Mouse (Mus musculus) spleen, adult 2 months (tissue): ENCODE data around the gene Htr6. TPM values are rescaled to one million over a fixed set of nuclear protein-coding genes. Genes with fewer than 3 reads are reported as not detected.

Source experiments
- DNase-seq, 2 experiments: peaks; one replicate each; pipeline versions ENCODE4 v3.0.0 to v3.0.0-alpha.2; 2012 to 2021; ENCODE audit warnings: low spot score in 2 of 2, low read depth in 1 of 2
- H3K27ac ChIP-seq: fragments of 200-500 bp; 2 replicates; pipeline ENCODE4 v1.5.1; 2012; ENCODE audit warnings: low read length, inconsistent platforms; ENCODE audit not compliant: insufficient read depth
- H3K27me3 ChIP-seq: fragments of 200-500 bp; 2 replicates; pipeline ENCODE4 v1.6.1; 2012; ENCODE audit warnings: mild to moderate bottlenecking, moderate library complexity, low read length, inconsistent platforms; ENCODE audit not compliant: control insufficient read depth, insufficient read depth
- H3K36me3 ChIP-seq: fragments of 200-500 bp; 2 replicates; pipeline ENCODE4 v1.6.1; 2012; ENCODE audit warnings: mild to moderate bottlenecking, low read length, inconsistent platforms; ENCODE audit not compliant: control insufficient read depth, insufficient read depth
- H3K4me1 ChIP-seq: fragments of 200-500 bp; 2 replicates; pipeline ENCODE4 v1.6.1; 2011; ENCODE audit warnings: inconsistent platforms; ENCODE audit not compliant: control insufficient read depth, insufficient read depth, insufficient read length
- H3K4me3 ChIP-seq: fragments of 200-500 bp; 2 replicates; pipeline ENCODE4 v1.5.1; 2011; ENCODE audit warnings: mild to moderate bottlenecking, inconsistent platforms; ENCODE audit not compliant: insufficient read depth, insufficient read length; ENCODE audit errors: extremely low read depth
- CTCF ChIP-seq: fragments of 200-500 bp; IDR thresholded peaks from 2 replicates; pipeline ENCODE4 v1.5.1; 2011; ENCODE audit warnings: mild to moderate bottlenecking, inconsistent platforms; ENCODE audit not compliant: insufficient read depth, insufficient read length, insufficient replicate concordance; ENCODE audit errors: extremely low read depth
- POLR2A ChIP-seq: fragments of 200-500 bp; IDR thresholded peaks from 2 replicates; pipeline ENCODE4 v1.6.1; 2011; ENCODE audit warnings: low read depth, low read length, inconsistent platforms
- WGBS: fragments of 180-500 bp; shearing (Covaris S2); methylation state at CpG from one replicate; pipeline ENCODE4 v1.1.7; 2018; 5-methylcytosine and 5-hydroxymethylcytosine counted together
- polyA plus RNA-seq: library from polyadenylated mRNA; depleted of rRNA; stranded (reverse); fragments of >200 nt; gene quantifications from 2 replicates; pipeline ENCODE4 v1.2.3, GENCODE M21; 2012

Htr6 gene
- polyA plus RNA-seq, 1 experiment, result not detected

DNA sequence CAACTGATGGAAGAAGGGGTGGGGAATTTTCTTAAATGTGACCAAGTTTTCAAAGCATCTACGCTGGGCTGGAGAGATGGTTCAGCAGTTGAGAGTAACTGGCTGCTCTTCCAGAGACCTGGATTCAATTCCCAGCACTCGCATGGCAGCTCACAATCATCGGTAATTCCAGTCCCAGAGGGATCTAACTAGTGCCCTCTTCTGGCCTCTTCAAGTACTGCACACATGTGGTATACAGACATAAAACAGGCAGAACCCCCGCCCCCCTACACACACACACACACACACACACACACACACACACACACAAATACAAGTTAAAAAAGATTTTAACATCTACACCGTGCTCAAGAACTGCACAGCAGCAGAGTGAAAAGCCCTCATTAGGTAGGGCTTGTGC, 40.4 kb upstream of the Htr6 start:
- H3K4me3 ChIP-seq, result no peak overlapping the region
- no peak for DNase-seq
- WGBS, result 90% methylated on average over 5 of the region's 5 CpGs
- no peak overlapping the region for H3K27ac ChIP-seq
- H3K36me3 ChIP-seq, result no peaks in the 10 kb centered on the region
- H3K27me3 ChIP-seq, result no peaks in the 10 kb centered on the region
- no peak for TF ChIP-seq POLR2A
- no peak for TF ChIP-seq CTCF
- H3K4me1 ChIP-seq, result no peaks in the 10 kb centered on the region

DNA sequence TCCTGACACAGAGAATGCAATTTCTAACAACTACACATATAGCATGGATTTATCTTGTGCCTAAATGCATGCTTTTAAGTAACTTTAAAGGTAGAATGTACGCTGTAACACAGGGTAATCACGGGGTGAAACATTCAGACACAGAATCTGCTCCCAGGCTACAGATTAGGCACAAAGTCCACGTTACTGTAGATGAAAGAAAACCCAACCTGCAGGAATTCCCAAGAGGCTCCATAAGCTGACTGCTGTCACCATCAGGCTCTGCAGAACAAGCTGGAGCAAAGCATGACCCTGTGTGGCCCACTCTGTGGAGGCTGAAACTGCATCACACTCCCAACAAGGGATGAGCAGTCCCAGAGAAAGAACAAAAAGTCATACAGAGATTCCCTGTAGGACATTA, 37.1 kb upstream of the Htr6 start:
- H3K27me3 ChIP-seq, result no peaks in the 10 kb centered on the region
- H3K27ac ChIP-seq, result no peak overlapping the region
- TF ChIP-seq POLR2A (no peak), CTCF (no peak)
- H3K4me3 ChIP-seq, result no peak overlapping the region
- WGBS, result 89% methylated on average over 3 of the region's 3 CpGs
- peaks cover 2% of the 10 kb centered on the region; the same call in 1 of the 2 replicates for H3K4me1 ChIP-seq
- no peak for DNase-seq
- no peaks in the 10 kb centered on the region for H3K36me3 ChIP-seq

DNA sequence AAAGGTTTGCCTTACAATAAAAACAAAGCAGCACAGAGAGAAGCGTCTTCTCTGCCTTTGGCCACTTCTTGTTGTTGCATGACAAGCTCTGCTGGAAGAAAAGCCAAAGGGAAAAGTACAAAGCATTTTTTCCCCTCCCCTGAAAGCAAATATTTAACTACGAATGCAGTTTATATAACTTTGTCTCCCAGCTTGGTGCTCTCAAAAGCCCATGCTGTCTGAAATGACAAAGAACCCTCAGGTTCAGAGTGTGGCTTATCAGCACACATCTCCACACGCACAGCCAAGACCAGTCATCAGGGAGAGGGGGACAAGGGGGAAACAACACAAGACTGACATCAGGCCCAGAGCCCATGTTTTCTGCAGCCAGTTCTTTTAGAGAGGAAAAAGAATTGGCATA, 36.1 kb upstream of the Htr6 start:
- no peak overlapping the region for H3K27ac ChIP-seq
- no peak for DNase-seq
- no peak overlapping the region for H3K4me3 ChIP-seq
- WGBS, result 84% methylated on average over 3 of the region's 3 CpGs
- no peaks in the 10 kb centered on the region for H3K27me3 ChIP-seq
- peaks cover 2% of the 10 kb centered on the region; the same call in 1 of the 2 replicates for H3K4me1 ChIP-seq
- TF ChIP-seq CTCF (no peak), POLR2A (no peak)
- no peaks in the 10 kb centered on the region for H3K36me3 ChIP-seq

DNA sequence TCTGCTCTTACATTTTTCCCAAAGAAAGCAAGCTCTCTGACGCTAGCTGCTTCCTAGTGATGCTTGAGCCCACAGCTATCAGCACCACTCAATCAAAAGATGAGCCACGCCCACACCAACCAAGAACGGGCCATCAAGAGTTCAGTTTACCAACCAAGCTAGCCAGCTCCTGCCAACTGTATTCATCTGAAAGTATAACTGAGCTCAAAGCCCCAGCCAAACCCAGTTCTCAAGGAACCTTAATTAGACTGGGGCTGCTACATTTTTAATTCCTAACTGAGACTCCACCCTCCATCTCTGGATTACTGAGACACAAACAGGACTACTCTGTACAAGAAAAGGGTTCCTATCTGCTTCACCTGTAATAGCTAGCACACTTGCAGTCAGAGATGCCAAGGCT, 35.5 kb upstream of the Htr6 start:
- WGBS, result 75% methylated on average over 3 of the region's 3 CpGs
- TF ChIP-seq CTCF (no peak), POLR2A (no peak)
- no peaks in the 10 kb centered on the region for H3K27me3 ChIP-seq
- no peak overlapping the region for H3K4me3 ChIP-seq
- H3K4me1 ChIP-seq, result peaks cover 2% of the 10 kb centered on the region; the same call in 1 of the 2 replicates
- no peak overlapping the region for H3K27ac ChIP-seq
- no peak for DNase-seq
- no peaks in the 10 kb centered on the region for H3K36me3 ChIP-seq

DNA sequence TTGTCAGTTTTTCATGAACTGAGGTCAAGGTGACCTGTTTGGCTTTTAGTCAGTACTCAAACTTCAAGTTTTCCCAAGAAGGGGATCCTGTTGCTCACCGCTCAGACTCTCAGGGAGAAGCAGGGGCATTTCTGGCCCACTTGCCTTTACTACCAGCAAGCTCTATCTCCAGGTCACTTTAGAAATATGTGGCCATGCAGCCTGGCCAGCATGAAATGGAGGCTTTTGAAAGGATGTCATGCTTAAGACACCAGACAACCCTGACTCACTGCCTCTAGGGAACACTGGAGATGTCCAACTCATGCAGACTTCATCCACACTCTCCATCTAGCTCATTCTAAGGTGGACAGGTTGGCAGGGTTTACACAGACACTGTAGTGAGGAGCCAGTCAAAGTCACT, 30.1 kb upstream of the Htr6 start:
- Histone ChIP-seq H3K4me3 (no peak overlapping the region), H3K27ac (no peak overlapping the region), H3K4me1 (peaks cover 2% of the 10 kb centered on the region; the same call in 1 of the 2 replicates), H3K27me3 (no peaks in the 10 kb centered on the region), H3K36me3 (peaks cover 10% of the 10 kb centered on the region)
- 100% methylated on average over 1 of the region's 1 CpGs for WGBS
- TF ChIP-seq CTCF (no peak), POLR2A (no peak)
- no peak for DNase-seq

DNA sequence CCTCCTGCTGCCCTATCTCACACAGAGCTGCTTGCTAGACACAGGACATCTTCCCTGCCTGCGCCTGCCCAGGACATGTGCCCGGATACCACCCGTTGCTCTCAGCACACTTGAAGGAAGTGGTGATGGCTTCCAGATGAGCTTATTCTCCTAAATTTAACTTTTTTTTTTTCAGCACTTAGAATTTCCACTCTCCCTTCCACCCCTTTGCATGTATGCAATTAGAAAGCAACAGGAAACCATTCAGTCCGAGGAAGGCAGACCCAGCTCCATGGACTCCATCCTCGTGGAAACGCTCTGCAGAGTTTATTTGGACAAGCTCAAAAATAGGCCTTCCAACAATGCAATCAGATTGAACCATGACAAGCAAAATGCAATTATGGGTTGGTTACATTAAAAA, 26.2 kb upstream of the Htr6 start:
- WGBS, result 93% methylated on average over 6 of the region's 6 CpGs
- no peak for DNase-seq
- no peak for TF ChIP-seq CTCF
- TF ChIP-seq POLR2A, result no peak
- H3K27me3 ChIP-seq, result no peaks in the 10 kb centered on the region
- H3K4me3 ChIP-seq, result no peak overlapping the region
- H3K36me3 ChIP-seq, result peaks cover 10% of the 10 kb centered on the region
- no peaks in the 10 kb centered on the region for H3K4me1 ChIP-seq
- no peak overlapping the region for H3K27ac ChIP-seq

DNA sequence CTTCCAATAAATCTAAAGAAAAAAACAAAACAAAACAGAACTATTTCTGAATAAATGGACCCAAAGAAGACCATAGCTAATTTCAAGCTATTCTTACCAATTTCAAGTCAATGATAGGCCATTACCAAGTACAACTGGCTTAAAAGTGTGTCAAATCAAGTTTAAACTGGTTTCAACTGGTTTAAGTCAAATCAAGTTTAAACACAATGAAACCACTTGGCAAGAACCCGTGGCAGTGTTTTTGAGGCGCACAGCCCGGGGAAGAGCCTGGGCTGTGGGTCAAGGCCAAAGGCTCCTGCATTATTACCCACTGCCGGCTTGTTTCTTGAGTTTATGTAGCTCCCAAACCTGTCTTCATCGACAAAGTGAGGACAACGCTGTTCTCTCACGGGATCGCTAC, 25.0 kb upstream of the Htr6 start:
- H3K4me1 ChIP-seq, result no peaks in the 10 kb centered on the region
- H3K27ac ChIP-seq, result no peak overlapping the region
- no peak overlapping the region for H3K4me3 ChIP-seq
- H3K36me3 ChIP-seq, result peaks cover 10% of the 10 kb centered on the region
- no peaks in the 10 kb centered on the region for H3K27me3 ChIP-seq
- DNase-seq, result no peak
- TF ChIP-seq POLR2A, result no peak
- WGBS, result 95% methylated on average over 8 of the region's 8 CpGs

DNA sequence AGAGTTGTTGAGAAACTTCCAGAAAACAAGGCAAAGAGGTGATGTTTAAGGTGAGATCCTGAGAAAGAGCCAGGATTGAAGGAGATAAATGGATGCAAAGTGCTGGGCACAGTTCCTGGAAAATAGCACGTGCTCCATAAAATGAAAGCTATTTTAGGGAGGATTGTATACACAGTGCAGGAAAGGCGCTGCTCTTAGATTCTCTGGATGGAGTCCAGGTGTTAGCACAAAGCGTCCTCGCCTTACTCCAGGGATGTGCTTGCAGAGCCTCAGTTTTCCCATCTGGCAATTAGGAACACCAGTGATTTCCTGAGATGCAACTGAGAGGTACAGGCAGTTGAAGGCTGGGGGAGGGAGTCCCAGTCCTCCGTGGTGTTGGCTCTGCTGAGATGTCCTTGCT, 20.8 kb upstream of the Htr6 start:
- H3K4me3 ChIP-seq, result no peak overlapping the region
- H3K36me3 ChIP-seq, result no peaks in the 10 kb centered on the region
- DNase-seq, result no peak
- 77% methylated on average over 5 of the region's 5 CpGs for WGBS
- no peaks in the 10 kb centered on the region; the same call in 1 of the 2 replicates for H3K4me1 ChIP-seq
- H3K27me3 ChIP-seq, result peaks cover 16% of the 10 kb centered on the region
- H3K27ac ChIP-seq, result no peak overlapping the region
- no peak for TF ChIP-seq POLR2A
- TF ChIP-seq CTCF, result no peak
